23 mouse cellular contexts compared by ENCODE assay signal in genomic region chr17:14667225-14667624, GRCm38 (mm10). TPM values are rescaled to one million over a fixed set of nuclear protein-coding genes. Genes with fewer than 3 reads are reported as not detected.
DNase-seq lines count a peak whose midpoint lies in the region; ATAC-seq and TF ChIP-seq lines count a peak whose summit lies in the region.
"Had no signal": no experiment of that assay in that cellular context is flagged by ENCODE, and none has a peak within 500 bp of the region (broad histone marks: within the 10 kb centered on the region; RNA-seq: fewer than 3 reads in every experiment).

No protein-coding gene starts in this region.

- ATAC-seq in forebrain, embryonic 11.5 days (replicated peaks; ENCODE audit: low FRiP score) = no peak
- ATAC-seq in forebrain, embryonic 13.5 days = no peak
- no peak for ATAC-seq in lung, embryonic 14.5 days (ENCODE audit: insufficient read depth)
- no peak for ATAC-seq in lung, postnatal 0 days
- ATAC-seq: activated CD4-positive, CD25-positive, alpha-beta regulatory T cell, adult 4 months; CD4-positive, CD25-positive, alpha-beta regulatory T cell, adult 4 months; Patski had no signal

- intact Hi-C loops in heart, adult 2 months (cut with DNase I) = loop anchor here (5.0 kb wide), 1 partner anchor 60 kb away; no protein-coding TSS in a partner anchor

- H3K27me3 ChIP-seq in forebrain, embryonic 11.5 days (ENCODE audit: control insufficient read depth, insufficient read depth, low read length) = no peaks in the 10 kb centered on the region
- H3K27me3 ChIP-seq in forebrain, embryonic 13.5 days = no peaks in the 10 kb centered on the region
- H3K27me3 ChIP-seq in heart, adult 2 months (ENCODE audit: control insufficient read depth, insufficient read depth, low read length) = no peaks in the 10 kb centered on the region
- 0 out of 2 replicates have a peak, but pooled peaks cover 2% of the 10 kb centered on the region for H3K27me3 ChIP-seq in lung, embryonic 14.5 days (ENCODE audit: insufficient read depth, low read length)
- H3K27me3 ChIP-seq in lung, postnatal 0 days (replicated peaks; ENCODE audit: insufficient read depth, low read length) = no peaks in the 10 kb centered on the region
- H3K27me3 ChIP-seq: CH12.LX had no signal

- no peak overlapping the region for H3K27ac ChIP-seq in forebrain, embryonic 11.5 days (ENCODE audit: low read depth, low read length)
- H3K27ac ChIP-seq in forebrain, embryonic 13.5 days = no peak overlapping the region
- H3K27ac ChIP-seq in heart, adult 2 months = no peak overlapping the region
- H3K27ac ChIP-seq in lung, embryonic 14.5 days (ENCODE audit: low read depth) = no peak overlapping the region
- no peak overlapping the region for H3K27ac ChIP-seq in lung, postnatal 0 days (ENCODE audit: low read length)

- no peaks in the 10 kb centered on the region for H3K4me1 ChIP-seq in forebrain, embryonic 11.5 days (replicated peaks; ENCODE audit: control insufficient read depth, insufficient read depth, low read length)
- H3K4me1 ChIP-seq in forebrain, embryonic 13.5 days = no peaks in the 10 kb centered on the region
- peaks cover under 1% of the 10 kb centered on the region; the same call in 1 of the 2 replicates for H3K4me1 ChIP-seq in heart, adult 2 months (ENCODE audit: control insufficient read depth, insufficient read depth, low read length)
- H3K4me1 ChIP-seq in lung, embryonic 14.5 days (ENCODE audit: insufficient read depth) = no peaks in the 10 kb centered on the region
- no peaks in the 10 kb centered on the region for H3K4me1 ChIP-seq in lung, postnatal 0 days (ENCODE audit: insufficient read depth, low read depth, low read length)
- H3K4me1 ChIP-seq in lung, adult 2 months (ENCODE audit: control insufficient read depth, insufficient read depth, low read length) = no peaks in the 10 kb centered on the region

- H3K36me3 ChIP-seq in forebrain, embryonic 11.5 days (ENCODE audit: control insufficient read depth, insufficient read depth, low read length) = no peaks in the 10 kb centered on the region
- H3K36me3 ChIP-seq in forebrain, embryonic 13.5 days (ENCODE audit: poor library complexity, severe bottlenecking) = no peaks in the 10 kb centered on the region
- H3K36me3 ChIP-seq in heart, adult 2 months (ENCODE audit: control insufficient read depth, insufficient read depth, low read length) = peaks cover 3% of the 10 kb centered on the region; the same call in 1 of the 2 replicates
- peaks cover 10% of the 10 kb centered on the region; the same call in 1 of the 2 replicates for H3K36me3 ChIP-seq in lung, embryonic 14.5 days (ENCODE audit: insufficient read depth)
- H3K36me3 ChIP-seq in lung, postnatal 0 days (ENCODE audit: insufficient read depth, low read length) = no peaks in the 10 kb centered on the region
- H3K36me3 ChIP-seq: G1E had no signal

- DNase-seq in forebrain, embryonic 11.5 days (ENCODE audit: low spot score) = peak; percentile 17
- peak; percentile 71 for DNase-seq in heart, adult 11 months
- DNase-seq in heart, adult 2 months = no peak
- DNase-seq in lung, embryonic 14.5 days = peak; percentile 53
- DNase-seq in lung, postnatal 0 days (ENCODE audit: low spot score) = no peak
- DNase-seq in lung, postnatal 10 days = peak; percentile 43
- DNase-seq in lung, adult 2 months = no peak
- DNase-seq: adrenal gland, adult 2 months; adrenal gland, adult 8-10 months; adrenal gland, postnatal 10 days; adrenal gland, postnatal 14 days; adrenal gland, postnatal 25 days; adrenal gland, postnatal 36 days; B cell, adult 2 months; cerebellum, adult 11 months; cerebellum, adult 11-12 months had no signal

- no peak overlapping the region for H3K4me2 ChIP-seq in forebrain, embryonic 11.5 days (ENCODE audit: low read depth, low read length, severe bottlenecking)
- no peak overlapping the region for H3K4me2 ChIP-seq in forebrain, embryonic 13.5 days
- no peak overlapping the region for H3K4me2 ChIP-seq in lung, embryonic 14.5 days
- H3K4me2 ChIP-seq in lung, postnatal 0 days (replicated peaks; ENCODE audit: low read depth, low read length) = no peak overlapping the region

- no peak for TF ChIP-seq CTCF in heart, adult 2 months (IDR thresholded peaks at IDR 0.05)
- TF ChIP-seq CTCF in lung, embryonic 14.5 days (IDR thresholded peaks at IDR 0.05; ENCODE audit: low read depth) = no peak
- TF ChIP-seq CTCF in lung, postnatal 0 days (IDR thresholded peaks at IDR 0.05) = no peak
- TF ChIP-seq CTCF in lung, adult 2 months (IDR thresholded peaks at IDR 0.05; ENCODE audit: insufficient read depth, low read length) = no peak

- no peak overlapping the region for H3K4me3 ChIP-seq in forebrain, embryonic 11.5 days (ENCODE audit: low read depth, low read length)
- H3K4me3 ChIP-seq in forebrain, embryonic 13.5 days = no peak overlapping the region
- no peak overlapping the region for H3K4me3 ChIP-seq in heart, adult 2 months
- H3K4me3 ChIP-seq in lung, embryonic 14.5 days (ENCODE audit: low read depth, low read length) = no peak overlapping the region
- H3K4me3 ChIP-seq in lung, postnatal 0 days (ENCODE audit: low read depth, low read length) = no peak overlapping the region
- H3K4me3 ChIP-seq in lung, adult 2 months (replicated peaks; ENCODE audit: extremely low read depth, low read depth, low read length) = no peak overlapping the region

- H3K79me2 ChIP-seq in heart, adult 2 months (replicated peaks; ENCODE audit: control insufficient read depth, insufficient read depth, low read length) = no peaks in the 10 kb centered on the region

- TF ChIP-seq POLR2A in heart, adult 2 months (IDR thresholded peaks at IDR 0.05; ENCODE audit: insufficient read depth, low read depth, low read length) = no peak
- TF ChIP-seq POLR2A in lung, adult 2 months (IDR thresholded peaks at IDR 0.05; ENCODE audit: borderline replicate concordance, extremely low read depth, low read depth, low read length) = no peak

- 86% methylated on average over 4 of the region's 4 CpGs for WGBS in forebrain, embryonic 11.5 days
- WGBS in forebrain, embryonic 13.5 days = 88% methylated on average over 4 of the region's 4 CpGs
- WGBS in heart, adult 2 months = 76% methylated on average over 4 of the region's 4 CpGs
- WGBS in lung, embryonic 14.5 days = 44% methylated on average over 4 of the region's 4 CpGs
- 58% methylated on average over 4 of the region's 4 CpGs for WGBS in lung, postnatal 0 days
- WGBS in lung, adult 2 months = 67% methylated on average over 4 of the region's 4 CpGs

- H3K9me3 ChIP-seq in forebrain, embryonic 11.5 days (ENCODE audit: control insufficient read depth, low read length) = no peaks in the 10 kb centered on the region
- no peaks in the 10 kb centered on the region for H3K9me3 ChIP-seq in forebrain, embryonic 13.5 days (replicated peaks)
- H3K9me3 ChIP-seq in lung, embryonic 14.5 days (ENCODE audit: low read depth, low read length) = no peaks in the 10 kb centered on the region
- no peaks in the 10 kb centered on the region for H3K9me3 ChIP-seq in lung, postnatal 0 days (ENCODE audit: low read length)
- H3K9me3 ChIP-seq: G1E had no signal

- no peak for TF ChIP-seq EP300 in heart, adult 2 months (IDR thresholded peaks at IDR 0.05; ENCODE audit: insufficient read depth, low read depth, low read length)
- TF ChIP-seq EP300 in lung, postnatal 0 days (IDR thresholded peaks at IDR 0.05) = no peak

- H3K9ac ChIP-seq in forebrain, embryonic 11.5 days (ENCODE audit: low read length) = no peak overlapping the region
- no peak overlapping the region for H3K9ac ChIP-seq in forebrain, embryonic 13.5 days
- H3K9ac ChIP-seq in heart, adult 2 months (ENCODE audit: low read depth, low read length) = no peak overlapping the region
- no peak overlapping the region for H3K9ac ChIP-seq in lung, embryonic 14.5 days
- no peak overlapping the region for H3K9ac ChIP-seq in lung, postnatal 0 days (replicated peaks; ENCODE audit: low read depth)

RNA-seq across cellular contexts. Expression of gene Thbs2, which starts 26.8 kb away (rescaled TPM):
- 2.4 and 4.7 TPM in 2 replicates for polyA plus RNA-seq in forebrain, embryonic 11.5 days (2014; fragmentation: Nextera tagmentation; extraction: Ambion mirVana)
- 0.22 and 0.37 TPM in 2 replicates for polyA plus RNA-seq in forebrain, embryonic 13.5 days (2015; fragmentation: Nextera tagmentation; extraction: Ambion mirVana)
- total RNA-seq in heart, adult 2 months (2021) = 10 to 100 TPM; 12.2 to 21.0 TPM
- polyA plus RNA-seq in heart, adult 2 months (2012; rRNA removed) = 10.8 and 22.0 TPM in 2 replicates
- polyA plus RNA-seq in lung, embryonic 14.5 days (2014; fragmentation: Nextera tagmentation; extraction: Ambion mirVana) = 18.7 and 21.7 TPM in 2 replicates
- 5.1 and 5.4 TPM in 2 replicates for polyA plus RNA-seq in lung, postnatal 0 days (2015; fragmentation: Nextera tagmentation; extraction: Ambion mirVana)
- 2.3 and 3.5 TPM in 2 replicates for polyA plus RNA-seq in lung, adult 2 months (2012; rRNA removed)
- total RNA-seq: MEL had no signal
- polyA plus RNA-seq: activated CD4-positive, CD25-positive, alpha-beta regulatory T cell, adult 4 months; CD4-positive, CD25-positive, alpha-beta regulatory T cell, adult 4 months; G1E had no signal

Comparison
In these comparisons a context has a peak if more than half of its experiments do, and no peak if none do; other contexts are left out.
1. DNase-seq: peak in forebrain, embryonic 11.5 days (single experiment), heart, adult 11 months (single experiment), lung, embryonic 14.5 days (single experiment) and lung, postnatal 10 days (single experiment); none in heart, adult 2 months (0 of 2), lung, postnatal 0 days (single experiment) and lung, adult 2 months (single experiment).